Mouse (Mus musculus) erythroid progenitor cell, adult 5-6 weeks (primary cell): ENCODE data around the gene Gbp8. TPM values are rescaled to one million over a fixed set of nuclear protein-coding genes. Genes with fewer than 3 reads are reported as not detected.
"Not testable (repeated sequence)": the region's sequence is repeated elsewhere in the genome, so short reads cannot be mapped to it uniquely, and the experiment has no call there.

Source experiments
- ATAC-seq: replicated peaks from 2 replicates; pipeline ENCODE4 v1.8.0; 2016; ENCODE audit warnings: moderate number of reproducible peaks, mild to moderate bottlenecking, moderate TSS enrichment, inconsistent platforms; ENCODE audit not compliant: poor library complexity, low FRiP score, severe bottlenecking
- total RNA-seq, 2 experiments: library from RNA; stranded (forward) in 1 of 2; stranded (reverse) in 1 of 2; fragments of 150-400 nt in 1 of 2; fragments of 186-747, 209-891 nt in 1 of 2; gene quantifications; 2 replicates each; pipeline versions ENCODE4 v1.2.3 to v1.2.4; 2015 to 2017; ENCODE audit warnings: low replicate concordance in 2 of 2

The Gbp8 gene
- total RNA-seq (2015; ENCODE audit: low replicate concordance) (2.9 and 5.9 TPM in 2 replicates), total RNA-seq (2017; ENCODE audit: low replicate concordance) (5.4 and 6.5 TPM in 2 replicates)

DNA sequence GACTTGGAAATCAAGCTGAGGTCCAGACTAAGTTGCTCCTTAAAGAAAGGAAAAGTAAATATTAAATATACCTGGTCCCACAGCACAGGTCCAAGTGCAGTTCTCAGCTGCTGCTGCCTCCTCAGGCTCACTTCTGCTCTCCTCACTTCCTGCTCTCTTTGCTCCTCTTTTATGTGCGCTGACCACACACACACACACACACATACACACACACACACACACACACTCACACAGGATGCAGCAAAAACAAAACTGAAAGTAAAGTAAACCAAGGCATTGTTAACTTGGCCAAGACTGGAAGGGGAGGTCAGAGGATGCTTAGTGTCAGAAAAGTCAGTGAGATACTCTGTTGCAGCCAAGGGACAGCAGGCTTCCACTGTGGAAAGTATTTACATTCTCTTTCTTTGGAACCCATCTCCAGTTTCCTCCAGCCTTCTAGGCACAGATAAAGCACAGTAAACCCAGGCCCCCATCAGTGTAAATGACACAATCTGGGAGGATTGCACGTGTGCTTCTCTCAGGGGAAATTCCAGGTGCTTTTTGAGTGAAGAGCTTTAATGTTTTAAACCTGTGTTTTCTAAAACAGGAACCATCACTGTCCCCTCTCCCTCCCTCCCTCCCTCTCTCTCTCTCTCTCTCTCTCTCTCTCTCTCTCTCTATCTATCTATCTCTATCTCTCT, at the start of gene Gbp8, which contains the start of the genes Gbp9 and Gbp4:
Gene Gbp8, minus strand, starts transcription at position 132 of the 680 bp plus-strand sequence.
Gene Gbp9, minus strand, starts transcription at position 131 of the 680 bp plus-strand sequence.
Gene Gbp4, minus strand, starts transcription at position 178 of the 680 bp plus-strand sequence.
- not testable (repeated sequence) for ATAC-seq

GRCm38 (mm10) chr5:105181446-105181845, 42.1 kb upstream of the Gbp8 start:
- no peak for ATAC-seq

- no peak for ATAC-seq
Observed at GRCm38 (mm10) chr5:105156582-105156981, 17.2 kb upstream of the Gbp8 start.

GRCm38 (mm10) chr5:105154049-105154448, 14.7 kb upstream of the Gbp8 start:
- no peak for ATAC-seq

- not testable (repeated sequence) for ATAC-seq
Observed at GRCm38 (mm10) chr5:105148062-105148461, 8.7 kb upstream of the Gbp8 start.

DNA sequence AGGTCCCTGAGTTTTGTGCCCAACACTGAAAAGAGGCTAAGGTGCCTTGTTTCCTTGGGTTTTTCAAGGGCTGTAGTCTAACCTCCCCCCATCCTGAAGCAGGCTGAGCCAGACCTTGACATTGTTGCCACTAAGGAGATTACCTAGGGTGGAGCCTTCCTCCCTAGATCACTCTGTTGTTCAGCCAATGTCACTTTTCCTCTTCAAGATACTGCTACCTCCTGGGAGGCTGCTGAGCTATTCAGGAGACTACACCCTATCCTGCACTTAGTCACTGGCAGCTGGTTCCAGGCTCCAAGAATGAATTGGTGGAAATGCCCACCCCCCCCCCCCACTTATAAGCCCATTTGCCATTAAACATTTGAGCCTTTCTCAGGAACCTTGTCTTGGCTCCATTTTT, 7.1 kb upstream of the Gbp8 start:
- no peak for ATAC-seq

- not testable (repeated sequence) for ATAC-seq
Observed at GRCm38 (mm10) chr5:105145731-105146130, 6.4 kb upstream of the Gbp8 start.

- ATAC-seq: not testable (repeated sequence)
Observed at GRCm38 (mm10) chr5:105140089-105140810, 910 bp upstream of the Gbp8 start.

DNA sequence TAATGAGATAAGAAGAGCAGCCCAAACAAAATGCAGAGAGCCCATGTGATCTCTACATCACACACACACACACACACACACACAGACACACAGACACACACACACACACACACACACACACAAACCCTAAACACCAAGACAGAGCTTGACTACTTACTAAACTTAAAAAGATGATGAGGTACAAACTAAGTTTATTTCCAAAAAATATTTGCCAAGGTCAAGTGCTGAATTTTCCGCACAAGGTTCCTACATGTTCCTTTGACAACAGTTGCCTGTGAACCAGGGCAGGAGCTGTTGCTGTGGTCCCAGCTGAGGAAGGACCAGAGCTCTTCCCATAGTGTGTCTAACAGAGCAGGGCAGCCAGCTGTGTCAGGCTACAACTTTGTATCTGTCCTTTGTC, 434 bp downstream of the Gbp8 start:
- no peak for ATAC-seq

DNA sequence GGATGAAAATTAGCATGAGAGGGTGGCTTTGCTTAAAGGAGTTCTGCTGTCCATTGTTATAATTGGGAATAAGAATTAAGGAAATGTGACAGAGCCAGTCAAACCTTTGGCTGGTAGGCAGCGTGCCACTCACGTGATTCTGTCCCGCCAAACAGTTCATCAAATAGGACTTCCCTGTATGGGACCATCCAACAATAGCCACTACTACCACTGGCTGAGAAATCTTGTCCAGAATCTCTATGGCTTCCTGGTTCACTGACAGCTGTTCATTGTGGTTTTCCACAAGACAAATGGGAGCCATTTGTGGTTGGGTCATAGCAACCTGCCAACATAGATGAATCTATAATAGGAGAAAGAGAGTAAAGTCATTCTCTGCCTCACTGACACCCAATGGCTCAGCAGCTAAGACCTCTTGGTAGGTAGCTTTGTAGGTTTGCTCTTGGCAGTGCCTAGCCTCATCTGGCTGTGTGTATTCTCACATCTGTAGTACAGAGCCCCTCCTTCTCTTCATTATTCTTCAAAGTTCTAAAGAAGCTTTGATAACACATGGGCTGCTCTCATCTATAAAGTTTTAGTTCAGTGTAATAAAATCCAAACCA, 2.5 kb downstream of the Gbp8 start:
- ATAC-seq: not testable (repeated sequence)

DNA sequence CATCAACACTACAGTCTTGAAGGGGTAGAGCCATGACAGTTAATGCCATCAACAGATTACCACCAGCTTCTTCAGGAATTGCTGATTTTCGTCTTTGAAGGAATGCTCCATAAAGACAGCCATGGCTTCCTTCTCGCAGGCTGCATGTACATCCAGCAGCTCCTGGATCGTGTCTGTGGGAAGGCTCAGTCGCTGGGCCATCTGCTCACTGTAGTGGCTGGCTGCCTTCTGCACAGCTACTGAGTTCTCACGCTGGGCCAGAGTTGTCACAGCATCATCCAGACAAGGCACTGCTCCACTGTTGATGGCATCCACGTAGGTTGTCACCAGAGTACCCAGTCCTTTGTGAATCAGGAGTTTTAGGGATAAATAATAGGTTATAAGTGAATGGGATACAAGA, 17.6 kb downstream of the Gbp8 start:
- ATAC-seq: not testable (repeated sequence)

DNA sequence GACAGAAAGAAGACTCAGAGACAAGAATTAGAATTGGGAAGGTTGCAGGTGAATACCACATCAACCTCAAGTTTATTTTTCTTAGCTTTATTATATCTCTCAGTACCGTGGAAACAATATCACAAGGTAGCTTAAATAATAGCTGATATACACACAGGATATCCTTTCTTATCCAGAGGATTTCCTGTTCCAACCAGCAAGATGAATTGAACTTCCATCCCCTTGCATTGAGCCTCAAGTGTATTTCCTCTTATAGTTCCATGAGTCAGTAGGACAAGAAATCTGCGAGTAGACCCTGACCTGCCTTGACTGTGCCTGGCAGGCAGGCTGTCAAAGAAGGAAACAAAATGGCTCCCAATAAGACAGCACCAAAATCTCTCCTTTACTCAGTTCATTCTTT, 23.6 kb downstream of the Gbp8 start:
- ATAC-seq: no peak

GRCm38 (mm10) chr5:105114696-105115095, 24.6 kb downstream of the Gbp8 start:
- no peak for ATAC-seq

DNA sequence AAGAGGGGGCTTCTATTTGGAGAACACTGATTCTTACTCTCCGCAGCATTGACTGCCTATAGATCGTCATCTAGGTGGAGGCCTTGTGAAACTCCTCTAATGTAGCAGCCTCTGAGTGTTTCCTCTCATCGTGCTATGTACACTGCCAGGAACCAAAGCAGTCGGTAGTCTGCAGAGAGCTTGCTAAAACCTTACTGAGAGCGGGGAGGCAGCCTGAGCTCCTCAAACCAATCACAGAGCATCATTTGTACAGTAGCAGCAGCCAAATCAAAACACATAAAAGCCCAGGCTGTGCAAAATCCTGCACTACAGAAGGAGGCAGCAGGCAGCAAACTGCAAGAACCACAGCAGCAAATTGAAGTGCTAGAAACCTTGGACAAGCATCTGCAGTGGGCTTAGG, 25.7 kb downstream of the Gbp8 start:
- no peak for ATAC-seq

GRCm38 (mm10) chr5:105110271-105110852, 29.0 kb downstream of the Gbp8 start:
- ATAC-seq: not testable (repeated sequence)

DNA sequence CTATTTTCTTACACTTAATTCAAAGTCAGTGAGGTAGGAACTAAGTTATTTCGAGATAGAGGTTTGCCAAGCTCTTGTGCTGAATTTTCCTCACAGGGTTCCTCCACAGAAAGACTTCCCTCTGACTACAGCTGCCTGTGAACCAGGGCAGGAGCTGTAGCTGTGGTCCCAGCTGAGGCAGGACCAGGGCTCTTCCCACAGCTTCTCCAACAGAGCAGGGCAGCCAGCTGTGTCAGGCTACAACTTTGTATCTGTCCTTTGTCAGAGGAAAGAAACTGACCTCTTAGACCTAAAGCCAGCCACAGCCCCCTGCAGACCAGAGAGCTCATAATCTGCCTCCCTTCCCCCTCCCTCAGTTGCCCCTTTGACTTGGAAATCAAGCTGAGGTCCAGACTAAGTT, 29.6 kb downstream of the Gbp8 start:
- not testable (repeated sequence) for ATAC-seq

DNA sequence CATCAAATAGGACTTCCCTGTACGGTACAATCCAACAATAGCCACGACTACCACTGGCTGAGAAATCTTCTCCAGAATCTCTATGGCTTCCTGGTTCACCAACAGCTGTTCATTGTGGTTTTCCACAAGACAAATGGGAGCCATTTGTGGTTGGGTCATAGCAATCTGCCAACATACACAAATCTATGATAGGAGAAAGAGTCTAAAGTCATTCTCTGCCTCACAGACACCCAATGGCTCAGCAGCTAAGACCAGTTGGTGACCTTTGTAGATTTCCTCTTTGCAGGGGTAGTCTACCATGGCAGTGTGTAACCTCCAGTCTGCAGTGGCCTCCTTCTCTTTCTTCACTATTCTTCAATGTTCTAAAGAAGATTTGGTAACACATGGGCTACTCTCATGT, 33.7 kb downstream of the Gbp8 start:
- ATAC-seq: not testable (repeated sequence)

DNA sequence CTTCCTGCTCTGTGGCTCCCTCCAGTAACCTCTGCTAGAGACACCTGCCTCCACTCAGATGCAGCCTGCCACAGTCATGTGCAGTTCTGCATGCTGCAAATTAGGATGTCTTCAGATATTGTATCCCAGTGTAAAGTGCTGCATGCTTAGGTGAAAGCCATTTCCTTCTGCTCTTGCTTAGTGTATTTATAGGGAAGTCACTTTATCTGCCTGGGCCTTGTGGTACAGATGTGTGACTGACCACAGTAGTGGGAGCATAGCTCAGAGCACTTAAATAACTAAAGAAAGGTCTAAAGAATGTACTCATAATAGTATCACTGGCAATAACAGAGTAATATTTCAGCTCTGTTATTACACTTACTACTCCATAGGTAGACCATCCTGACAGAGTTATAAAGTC, 57.4 kb downstream of the Gbp8 start:
- no peak for ATAC-seq

GRCm38 (mm10) chr5:105068356-105068755, 71.0 kb downstream of the Gbp8 start:
- ATAC-seq: not testable (repeated sequence)

DNA sequence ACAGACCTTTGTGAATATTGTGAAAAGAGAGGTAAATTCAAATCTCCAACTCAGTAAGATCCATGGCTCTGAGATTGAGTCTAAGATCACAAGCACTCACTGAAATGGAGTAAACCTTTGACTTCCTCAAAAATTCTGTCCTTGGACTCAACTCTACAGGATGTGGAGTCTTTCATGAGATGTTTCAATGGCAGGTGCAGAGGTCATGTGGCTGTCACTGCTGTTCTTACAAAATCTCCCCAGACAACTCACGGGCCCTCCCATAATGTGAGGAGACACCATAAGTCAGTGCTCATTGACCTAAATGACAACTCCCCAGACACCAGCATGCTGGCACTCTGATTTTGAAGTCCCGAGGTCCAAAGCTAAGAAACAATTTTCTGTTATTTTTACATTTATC, 74.9 kb downstream of the Gbp8 start:
- not testable (repeated sequence) for ATAC-seq
